23 mouse cellular contexts compared by ENCODE assay signal in the genomic region with DNA sequence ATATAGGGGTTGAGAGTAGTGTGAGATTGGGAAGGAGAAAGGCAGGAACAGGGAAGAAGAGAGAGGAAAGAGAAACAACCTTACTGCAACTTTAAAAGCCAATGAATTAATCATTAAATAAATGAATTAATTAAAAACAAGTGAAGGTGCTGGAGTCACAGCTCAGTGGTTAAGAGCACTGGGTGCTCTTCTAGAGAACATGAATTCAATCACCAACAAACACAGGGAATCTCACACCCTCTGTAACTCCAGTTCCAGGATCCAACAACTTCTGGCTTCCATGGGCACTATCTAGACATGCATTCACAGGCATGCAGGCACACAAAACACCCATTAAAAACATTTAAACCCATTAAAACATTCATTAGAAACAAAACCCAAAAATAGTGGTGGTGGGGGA.
"Had no signal": no experiment of that assay in that cellular context is flagged by ENCODE, and none has a peak within 500 bp of the region (broad histone marks: within the 10 kb centered on the region; RNA-seq: fewer than 3 reads in every experiment).

No protein-coding gene starts in this region.

- H3K9ac ChIP-seq: forebrain, postnatal 0 days; heart, embryonic 13.5 days; heart, embryonic 15.5 days; hindbrain, embryonic 13.5 days; hindbrain, embryonic 15.5 days; limb, embryonic 13.5 days; limb, embryonic 15.5 days; liver, embryonic 12.5 days; liver, embryonic 14.5 days had no signal

- DNase-seq: forebrain, postnatal 0 days; gastrocnemius, postnatal 14 days; gastrocnemius, postnatal 36 days; heart, adult 11 months; heart, adult 2 months; heart, postnatal 14 days; heart, postnatal 36 days; kidney, adult 18-20 months; kidney, postnatal 25 days; layer of hippocampus, adult 9-11 months; layer of hippocampus, postnatal 36 days; left cerebral cortex, postnatal 4 days had no signal

- H3K4me2 ChIP-seq: heart, embryonic 11.5 days; heart, embryonic 13.5 days; heart, embryonic 15.5 days; hindbrain, embryonic 13.5 days; hindbrain, embryonic 15.5 days; limb, embryonic 13.5 days; limb, embryonic 15.5 days; liver, embryonic 12.5 days had no signal

- H3K9me3 ChIP-seq: heart, embryonic 13.5 days; heart, embryonic 15.5 days; hindbrain, embryonic 13.5 days; hindbrain, embryonic 15.5 days; limb, embryonic 13.5 days; limb, embryonic 15.5 days; liver, embryonic 12.5 days had no signal

- H3K4me1 ChIP-seq: heart, embryonic 13.5 days; heart, embryonic 15.5 days; hindbrain, embryonic 13.5 days; hindbrain, embryonic 15.5 days; limb, embryonic 13.5 days; limb, embryonic 15.5 days; liver, embryonic 12.5 days had no signal

- H3K27me3 ChIP-seq: heart, embryonic 13.5 days; heart, embryonic 15.5 days; hindbrain, embryonic 13.5 days; hindbrain, embryonic 15.5 days; limb, embryonic 13.5 days; limb, embryonic 15.5 days; liver, embryonic 12.5 days had no signal

- H3K4me3 ChIP-seq: heart, adult 2 months; heart, embryonic 13.5 days; heart, embryonic 15.5 days; hindbrain, embryonic 13.5 days; hindbrain, embryonic 15.5 days; limb, embryonic 13.5 days; limb, embryonic 15.5 days; liver, embryonic 12.5 days had no signal

- H3K27ac ChIP-seq: heart, adult 2 months; heart, embryonic 13.5 days; heart, embryonic 15.5 days; hindbrain, embryonic 13.5 days; hindbrain, embryonic 15.5 days; hindbrain, postnatal 0 days; limb, embryonic 13.5 days; limb, embryonic 15.5 days; liver, embryonic 12.5 days; liver, embryonic 14.5 days had no signal

- ATAC-seq: forebrain, postnatal 0 days; hindbrain, postnatal 0 days; intestine, embryonic 16.5 days; liver, embryonic 12.5 days had no signal

- H3K36me3 ChIP-seq: heart, embryonic 13.5 days; heart, embryonic 15.5 days; hindbrain, embryonic 13.5 days; hindbrain, embryonic 15.5 days; limb, embryonic 13.5 days; limb, embryonic 15.5 days; liver, embryonic 12.5 days had no signal
